Mouse (Mus musculus) testis, adult 2 months (tissue): ENCODE measurements around the gene Bend5. TPM values are rescaled to one million over a fixed set of nuclear protein-coding genes. Genes with fewer than 3 reads are reported as not detected.

Experiments
- H3K27ac ChIP-seq: fragments of 200-500 bp; 2 replicates; pipeline ENCODE4 v1.5.1; 2012; ENCODE audit warnings: low read depth, low read length; ENCODE audit not compliant: control insufficient read depth, insufficient read depth
- H3K27me3 ChIP-seq: fragments of 200-500 bp; 2 replicates; pipeline ENCODE4 v1.6.1; 2012; ENCODE audit warnings: mild to moderate bottlenecking, low read length, moderate library complexity; ENCODE audit not compliant: control insufficient read depth, insufficient read depth
- H3K36me3 ChIP-seq: fragments of 200-500 bp; 2 replicates; pipeline ENCODE4 v1.6.1; 2012; ENCODE audit warnings: mild to moderate bottlenecking, low read length; ENCODE audit not compliant: control insufficient read depth, insufficient read depth
- H3K4me1 ChIP-seq: fragments of 200-500 bp; 2 replicates; pipeline ENCODE4 v1.6.1; 2012; ENCODE audit warnings: low read length; ENCODE audit not compliant: control insufficient read depth, insufficient read depth
- H3K4me3 ChIP-seq: fragments of 200-500 bp; 2 replicates; pipeline ENCODE4 v1.5.1; 2012; ENCODE audit warnings: low read depth, mild to moderate bottlenecking, low read length, moderate library complexity, mixed read lengths; ENCODE audit not compliant: control insufficient read depth
- CTCF ChIP-seq: fragments of 200-500 bp; IDR thresholded peaks from 2 replicates; pipeline ENCODE4 v1.5.1; 2012; ENCODE audit warnings: low read depth, mild to moderate bottlenecking, inconsistent platforms, low read length, moderate library complexity; ENCODE audit not compliant: control insufficient read depth, insufficient read depth, insufficient replicate concordance
- POLR2A ChIP-seq: fragments of 200-500 bp; IDR thresholded peaks from 2 replicates; pipeline ENCODE4 v1.6.1; 2012; ENCODE audit warnings: low read depth, mild to moderate bottlenecking, inconsistent platforms, low read length, moderate library complexity; ENCODE audit not compliant: control insufficient read depth
- polyA plus RNA-seq: library from polyadenylated mRNA; depleted of rRNA; stranded (reverse); fragments of >200 nt; gene quantifications from 2 replicates; pipeline ENCODE4 v1.2.3, GENCODE M21; 2012

The Bend5 gene
- polyA plus RNA-seq, 1 experiment = 3.2 TPM

DNA sequence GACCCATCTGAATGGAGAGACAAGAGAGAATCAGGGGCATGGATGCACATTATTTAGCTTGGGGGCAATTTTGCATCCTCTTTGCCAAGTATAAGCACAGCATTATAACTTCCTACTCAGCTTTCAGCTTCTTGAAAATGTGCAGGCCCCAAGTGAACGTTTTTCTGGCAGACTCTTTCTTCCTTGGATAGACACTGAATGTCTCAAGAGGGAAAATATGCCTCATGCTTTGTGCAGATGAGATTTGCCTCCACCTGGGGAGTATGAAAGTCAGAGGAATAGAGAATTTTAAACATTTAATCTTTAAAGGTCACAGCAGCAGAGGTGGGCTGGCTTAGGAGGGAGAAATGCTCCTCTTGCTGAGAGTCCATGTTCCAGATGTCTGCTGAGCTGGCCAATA lies 11.6 kb upstream of the Bend5 start:
- no peak overlapping the region for H3K4me3 ChIP-seq
- TF ChIP-seq POLR2A (no peak), CTCF (no peak)
- H3K36me3 ChIP-seq = no peaks in the 10 kb centered on the region
- no peaks in the 10 kb centered on the region for H3K27me3 ChIP-seq
- H3K4me1 ChIP-seq = no peaks in the 10 kb centered on the region
- H3K27ac ChIP-seq = no peak overlapping the region

DNA sequence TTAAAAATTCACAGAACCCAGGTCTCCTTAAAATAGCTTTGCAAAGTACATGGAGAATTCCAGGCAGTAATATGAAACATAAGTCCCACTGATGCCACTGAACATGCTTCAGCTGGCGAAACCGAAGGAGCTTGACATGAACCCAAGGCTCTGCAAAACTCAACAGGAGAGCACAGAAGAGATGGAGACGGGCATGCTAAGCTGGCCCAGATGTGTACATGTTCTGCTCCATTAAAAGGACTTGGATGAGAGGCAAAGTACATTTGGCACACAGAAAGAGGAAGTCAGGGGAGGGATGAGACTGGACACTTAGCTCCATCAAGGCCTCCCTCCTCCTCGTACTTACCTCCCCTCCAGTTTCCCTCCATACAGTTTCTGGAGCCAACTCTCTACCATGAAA lies 4.1 kb upstream of the Bend5 start:
- Histone ChIP-seq H3K27me3 (no peaks in the 10 kb centered on the region), H3K27ac (no peak overlapping the region), H3K36me3 (no peaks in the 10 kb centered on the region), H3K4me1 (peaks cover 5% of the 10 kb centered on the region), H3K4me3 (no peak overlapping the region)
- TF ChIP-seq CTCF = no peak
- TF ChIP-seq POLR2A = no peak

DNA sequence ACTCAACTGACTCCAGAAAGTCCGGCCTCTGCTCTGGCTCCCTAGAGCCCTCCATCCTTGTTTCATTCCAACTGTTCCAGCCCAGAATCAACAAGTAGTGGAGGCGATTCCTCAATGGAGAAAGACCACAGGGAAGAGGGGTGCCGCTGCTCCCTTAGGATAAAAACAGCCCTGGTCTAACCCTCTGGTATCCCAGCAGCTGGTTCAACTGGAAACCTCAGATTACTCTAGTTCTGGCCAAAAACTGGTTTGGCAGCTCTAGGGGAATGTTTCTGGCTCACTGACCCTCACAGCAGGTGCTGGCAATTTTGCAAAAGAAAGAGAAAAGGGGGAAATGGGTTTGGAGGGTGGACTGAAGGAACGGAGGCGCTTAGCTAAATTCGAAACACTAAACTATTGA lies 407 bp upstream of the Bend5 start:
- H3K36me3 ChIP-seq = no peaks in the 10 kb centered on the region
- peaks cover 7% of the 10 kb centered on the region for H3K4me1 ChIP-seq
- no peak for TF ChIP-seq CTCF
- TF ChIP-seq POLR2A = no peak
- no peak overlapping the region for H3K27ac ChIP-seq
- H3K27me3 ChIP-seq = no peaks in the 10 kb centered on the region
- peak overlapping the region; percentile 95 for H3K4me3 ChIP-seq

DNA sequence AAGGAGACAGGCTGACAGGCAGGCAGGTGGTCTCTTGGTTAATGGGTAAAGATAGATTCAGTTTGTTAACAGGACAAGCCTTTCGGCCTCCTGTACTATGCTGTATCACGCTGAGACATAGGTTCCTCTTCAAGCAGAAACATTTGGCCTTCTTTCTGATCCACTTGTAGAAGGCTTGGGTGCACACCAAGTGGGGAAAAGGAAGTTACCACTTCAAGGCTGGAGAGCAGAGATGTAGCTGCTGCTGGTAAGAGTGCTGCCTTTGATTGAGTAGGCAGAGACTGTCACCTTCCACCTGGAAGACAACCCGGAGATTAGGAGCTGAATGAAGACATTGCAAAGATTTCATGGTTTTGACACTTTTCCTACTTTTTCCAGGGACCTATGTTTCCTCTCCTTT lies 1.3 kb downstream of the Bend5 start:
- Histone ChIP-seq H3K4me1 (peaks cover 7% of the 10 kb centered on the region), H3K27ac (no peak overlapping the region), H3K27me3 (no peaks in the 10 kb centered on the region), H3K4me3 (no peak overlapping the region), H3K36me3 (no peaks in the 10 kb centered on the region)
- TF ChIP-seq POLR2A (no peak), CTCF (no peak)

DNA sequence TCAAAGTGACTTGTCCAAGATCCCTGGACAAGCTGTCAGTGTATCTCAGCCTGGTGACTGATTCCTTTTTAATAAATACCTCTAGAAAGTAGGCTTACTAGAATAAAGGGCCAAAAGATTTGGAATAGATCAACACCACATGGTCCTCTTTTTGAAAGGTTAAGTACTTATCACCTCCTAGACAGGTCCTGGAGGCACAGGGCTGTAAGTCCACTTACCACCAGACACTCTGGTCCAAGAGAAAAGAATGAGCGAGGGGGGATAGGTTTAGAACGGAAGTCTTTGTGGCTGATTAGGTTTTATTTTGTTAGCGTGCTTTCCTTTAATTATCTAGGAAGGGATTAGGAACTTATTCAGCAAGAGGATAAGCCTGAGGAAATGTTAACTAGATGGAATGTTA lies 1.7 kb downstream of the Bend5 start:
- Histone ChIP-seq H3K36me3 (no peaks in the 10 kb centered on the region), H3K27me3 (no peaks in the 10 kb centered on the region), H3K4me3 (no peak overlapping the region), H3K4me1 (peaks cover 7% of the 10 kb centered on the region), H3K27ac (no peak overlapping the region)
- TF ChIP-seq POLR2A = no peak
- no peak for TF ChIP-seq CTCF

DNA sequence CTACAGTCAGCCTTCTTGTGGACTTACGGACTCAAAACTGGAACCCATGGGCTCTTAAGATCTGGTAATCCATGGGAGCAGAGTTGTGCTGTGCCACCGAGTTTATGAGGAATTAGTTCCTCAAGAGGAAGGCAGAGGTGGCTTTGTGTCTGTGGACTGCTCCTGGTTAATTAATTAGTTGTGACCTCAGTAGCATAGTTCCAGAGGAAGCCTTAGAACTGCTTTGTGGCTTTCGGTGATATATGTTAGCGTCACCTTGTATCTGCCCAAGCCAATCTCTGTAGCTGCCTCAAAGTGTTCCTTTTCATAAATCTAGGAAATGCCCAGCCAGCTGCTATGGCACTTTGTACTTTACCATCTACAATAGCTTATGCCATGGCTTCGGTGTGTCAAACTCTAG lies 2.9 kb downstream of the Bend5 start:
- TF ChIP-seq POLR2A (no peak), CTCF (no peak)
- H3K27me3 ChIP-seq = no peaks in the 10 kb centered on the region

DNA sequence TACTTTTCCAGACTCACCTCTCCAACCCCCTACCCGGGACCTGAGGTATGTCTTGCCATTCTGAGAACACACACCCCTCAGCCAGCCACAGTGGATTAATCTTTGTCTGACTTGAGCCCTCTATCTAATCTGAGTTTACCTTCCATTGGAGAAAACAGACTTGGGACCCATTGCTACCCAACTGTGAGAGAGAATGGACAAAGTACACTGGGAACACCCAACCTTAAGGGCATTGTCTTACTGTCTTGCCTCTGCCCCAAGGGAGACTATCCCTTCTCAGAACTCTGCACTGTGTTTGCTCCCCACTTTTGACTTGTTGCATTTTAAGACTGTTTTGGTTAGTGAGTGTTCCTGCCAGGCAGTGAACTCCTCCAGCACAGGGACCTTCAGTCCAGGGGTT lies 4.7 kb downstream of the Bend5 start:
- Histone ChIP-seq H3K4me3 (no peak overlapping the region), H3K36me3 (no peaks in the 10 kb centered on the region), H3K4me1 (peaks cover 4% of the 10 kb centered on the region), H3K27ac (no peak overlapping the region), H3K27me3 (no peaks in the 10 kb centered on the region)
- TF ChIP-seq POLR2A (no peak), CTCF (no peak)

More for the DNA sequence above, 2.9 kb downstream of the Bend5 start:
- H3K27ac ChIP-seq = no peak overlapping the region
- no peak overlapping the region for H3K4me3 ChIP-seq
- no peaks in the 10 kb centered on the region for H3K36me3 ChIP-seq
- peaks cover 7% of the 10 kb centered on the region for H3K4me1 ChIP-seq

DNA sequence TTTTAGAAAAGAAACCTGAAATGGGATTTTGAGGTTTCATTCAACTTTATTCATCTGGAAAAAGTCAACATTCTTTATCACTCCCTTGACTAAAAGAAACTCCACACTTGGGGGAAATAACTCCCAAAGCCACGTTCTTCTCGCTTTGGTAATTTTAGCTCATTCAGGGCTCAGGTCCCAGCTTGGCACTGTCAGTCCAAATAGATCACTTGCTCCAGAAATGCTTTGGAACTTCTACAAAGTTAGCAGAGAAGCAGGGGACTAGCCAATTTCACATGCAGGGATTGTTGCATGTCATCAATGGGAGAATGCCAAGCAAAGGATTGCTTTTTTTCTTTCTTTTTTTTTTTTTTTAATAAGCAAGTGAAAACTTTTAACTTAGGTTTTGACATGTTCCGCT lies 5.2 kb downstream of the Bend5 start:
- Histone ChIP-seq H3K27ac (no peak overlapping the region), H3K27me3 (no peaks in the 10 kb centered on the region), H3K36me3 (no peaks in the 10 kb centered on the region), H3K4me1 (peaks cover 3% of the 10 kb centered on the region), H3K4me3 (no peak overlapping the region)
- no peak for TF ChIP-seq CTCF
- TF ChIP-seq POLR2A = no peak

DNA sequence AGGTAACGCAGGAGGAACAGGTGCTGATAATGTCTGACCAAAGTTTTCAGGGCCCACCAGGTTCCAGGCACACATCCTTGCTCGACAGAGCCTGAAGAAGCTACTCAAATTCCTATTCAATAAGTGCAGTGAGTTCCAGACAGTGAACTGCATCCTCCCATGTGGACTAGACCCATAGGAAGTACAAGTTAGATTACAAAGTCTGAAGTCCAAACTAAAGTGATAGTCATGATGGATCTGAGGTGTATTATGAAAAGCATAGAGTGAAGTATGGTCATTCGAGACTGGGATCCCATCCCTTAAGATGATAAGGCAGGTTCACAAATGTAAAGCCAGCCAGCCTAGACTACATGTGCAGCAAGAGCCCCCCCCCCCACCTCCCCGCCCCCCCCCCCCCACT lies 6.1 kb downstream of the Bend5 start:
- TF ChIP-seq CTCF = no peak
- no peak for TF ChIP-seq POLR2A
- H3K27ac ChIP-seq = no peak overlapping the region
- H3K4me3 ChIP-seq = no peak overlapping the region
- H3K36me3 ChIP-seq = no peaks in the 10 kb centered on the region
- no peaks in the 10 kb centered on the region for H3K27me3 ChIP-seq
- H3K4me1 ChIP-seq = peaks cover under 1% of the 10 kb centered on the region; the same call in 1 of the 2 replicates
